Mouse (Mus musculus): ENCODE data around the gene Adgrl2. TPM values are rescaled to one million over a fixed set of nuclear protein-coding genes. Genes with fewer than 3 reads are reported as not detected.

The Adgrl2 gene
- total RNA-seq, 2 experiments from 2014 or later = 9.6 to 12.0 TPM

GRCm38 (mm10) chr3:148912944-148913684 is 77.2 kb downstream of the Adgrl2 start:
- DNase-seq = no peak
- no peak for TF ChIP-seq CTCF (IDR thresholded peaks at IDR 0.05)
- no peak overlapping the region for H3K4me3 ChIP-seq
- intact Hi-C loops (cut with DNase I) = no loop called here
- no peak overlapping the region for H3K27ac ChIP-seq

- no peak for DNase-seq
- Histone ChIP-seq H3K27ac (no peak overlapping the region), H3K4me3 (no peak overlapping the region)
- no peak for TF ChIP-seq CTCF (IDR thresholded peaks at IDR 0.05)
- intact Hi-C loops (cut with DNase I) = no loop called here
Observed at GRCm38 (mm10) chr3:148912536-148912935, 77.8 kb downstream of the Adgrl2 start.

- peak overlapping the region; percentile 82 for H3K27ac ChIP-seq
- no peak overlapping the region for H3K4me3 ChIP-seq
- DNase-seq = no peak
- intact Hi-C loops (cut with DNase I) = loop anchor here (5.0 kb wide), 1 partner anchor 69 kb away; no protein-coding TSS in a partner anchor
- TF ChIP-seq CTCF (IDR thresholded peaks at IDR 0.05) = no peak
Observed at GRCm38 (mm10) chr3:148907873-148908272, 82.5 kb downstream of the Adgrl2 start.

GRCm38 (mm10) chr3:148907024-148907778 is 83.2 kb downstream of the Adgrl2 start:
- Histone ChIP-seq H3K4me3 (no peak overlapping the region; the same call in 1 of the 2 replicates), H3K27ac (peak overlapping the region; percentile 82)
- intact Hi-C loops (cut with DNase I) = loop anchor here (5.0 kb wide), 1 partner anchor 70 kb away; no protein-coding TSS in a partner anchor
- no peak for TF ChIP-seq CTCF (IDR thresholded peaks at IDR 0.05)
- DNase-seq = no peak

GRCm38 (mm10) chr3:148905906-148906779 is 84.2 kb downstream of the Adgrl2 start:
- H3K27ac ChIP-seq = peak overlapping the region; percentile 82
- DNase-seq = no peak
- intact Hi-C loops (cut with DNase I) = loop anchor here (5.0 kb wide), 1 partner anchor 71 kb away; no protein-coding TSS in a partner anchor

GRCm38 (mm10) chr3:148905435-148905834 is 84.9 kb downstream of the Adgrl2 start:
- DNase-seq = no peak
- intact Hi-C loops (cut with DNase I) = loop anchor here (5.0 kb wide), 1 partner anchor 72 kb away; no protein-coding TSS in a partner anchor
- no peak for TF ChIP-seq CTCF (IDR thresholded peaks at IDR 0.05)

More at GRCm38 (mm10) chr3:148905906-148906779, 84.2 kb downstream of the Adgrl2 start:
- no peak for TF ChIP-seq CTCF (IDR thresholded peaks at IDR 0.05)
- H3K4me3 ChIP-seq = no peak overlapping the region

GRCm38 (mm10) chr3:148899857-148900256 is 90.5 kb downstream of the Adgrl2 start:
- Histone ChIP-seq H3K4me3 (no peak overlapping the region), H3K27ac (peak overlapping the region; percentile 50)
- intact Hi-C loops (cut with DNase I) = loop anchor here (5.0 kb wide), 1 partner anchor 87 kb away; no protein-coding TSS in a partner anchor
- no peak for TF ChIP-seq CTCF (IDR thresholded peaks at IDR 0.05)
- DNase-seq = no peak

More at GRCm38 (mm10) chr3:148905435-148905834, 84.9 kb downstream of the Adgrl2 start:
- Histone ChIP-seq H3K27ac (peak overlapping the region; percentile 82), H3K4me3 (no peak overlapping the region; the same call in 1 of the 2 replicates)

- H3K27ac ChIP-seq = peak overlapping the region; percentile 48
- no peak for TF ChIP-seq CTCF (IDR thresholded peaks at IDR 0.05)
- DNase-seq = no peak
- intact Hi-C loops (cut with DNase I) = loop anchor here (5.0 kb wide), 1 partner anchor 88 kb away; no protein-coding TSS in a partner anchor
- H3K4me3 ChIP-seq = no peak overlapping the region
Observed at GRCm38 (mm10) chr3:148899416-148899815, 90.9 kb downstream of the Adgrl2 start.

- intact Hi-C loops (cut with DNase I) = loop anchor here (5.0 kb wide), 1 partner anchor 89 kb away; no protein-coding TSS in a partner anchor
- no peak for TF ChIP-seq CTCF (IDR thresholded peaks at IDR 0.05)
- no peak for DNase-seq
- H3K27ac ChIP-seq = peak overlapping the region; percentile 48
- no peak overlapping the region for H3K4me3 ChIP-seq
Observed at GRCm38 (mm10) chr3:148898535-148899250, 91.7 kb downstream of the Adgrl2 start.

- no peak for DNase-seq
- Histone ChIP-seq H3K4me3 (peak overlapping the region; percentile 45), H3K27ac (peak overlapping the region; percentile 35; the same call in 1 of the 2 replicates)
- intact Hi-C loops (cut with DNase I) = loop anchor here (5.0 kb wide), 1 partner anchor 91 kb away; no protein-coding TSS in a partner anchor
- no peak for TF ChIP-seq CTCF (IDR thresholded peaks at IDR 0.05)
Observed at GRCm38 (mm10) chr3:148896281-148896680, 94.1 kb downstream of the Adgrl2 start.

Data from gastrocnemius, adult 2 months (tissue).